Mouse (Mus musculus): ENCODE data around the gene Tdo2.

Tdo2 gene

GRCm38 (mm10) chr3:81976102-81976501 lies at the start of gene Tdo2:
Gene Tdo2 (minus strand): TSS chr3:81976202.
- no peak for ATAC-seq (ENCODE audit: insufficient number of reproducible peaks, low FRiP score, low TSS enrichment)

- no peak for ATAC-seq (ENCODE audit: insufficient number of reproducible peaks, low FRiP score, low TSS enrichment)
These were observed 47.1 kb upstream of the Tdo2 start for GRCm38 (mm10) chr3:82023065-82023464.

GRCm38 (mm10) chr3:82022421-82022920 lies 46.5 kb upstream of the Tdo2 start:
- ATAC-seq (ENCODE audit: insufficient number of reproducible peaks, low FRiP score, low TSS enrichment): no peak

- ATAC-seq (ENCODE audit: insufficient number of reproducible peaks, low FRiP score, low TSS enrichment): no peak
These were observed 38.2 kb upstream of the Tdo2 start for GRCm38 (mm10) chr3:82014148-82014703.

- ATAC-seq (ENCODE audit: insufficient number of reproducible peaks, low FRiP score, low TSS enrichment): no peak
These were observed 31.0 kb upstream of the Tdo2 start for GRCm38 (mm10) chr3:82007002-82007401.

- ATAC-seq (ENCODE audit: insufficient number of reproducible peaks, low FRiP score, low TSS enrichment): peak; percentile 58
These were observed 20.0 kb upstream of the Tdo2 start for GRCm38 (mm10) chr3:81995988-81996387.

GRCm38 (mm10) chr3:81995371-81995770 lies 19.4 kb upstream of the Tdo2 start:
- no peak for ATAC-seq (ENCODE audit: insufficient number of reproducible peaks, low FRiP score, low TSS enrichment)

GRCm38 (mm10) chr3:81990531-81990930 lies 14.5 kb upstream of the Tdo2 start:
- no peak for ATAC-seq (ENCODE audit: insufficient number of reproducible peaks, low FRiP score, low TSS enrichment)

GRCm38 (mm10) chr3:81989692-81990141 lies 13.7 kb upstream of the Tdo2 start:
- ATAC-seq (ENCODE audit: insufficient number of reproducible peaks, low FRiP score, low TSS enrichment): no peak

- no peak for ATAC-seq (ENCODE audit: insufficient number of reproducible peaks, low FRiP score, low TSS enrichment)
These were observed 11.6 kb upstream of the Tdo2 start for GRCm38 (mm10) chr3:81987628-81988027.

- no peak for ATAC-seq (ENCODE audit: insufficient number of reproducible peaks, low FRiP score, low TSS enrichment)
These were observed 10.1 kb upstream of the Tdo2 start for GRCm38 (mm10) chr3:81986103-81986502.

- no peak for ATAC-seq (ENCODE audit: insufficient number of reproducible peaks, low FRiP score, low TSS enrichment)
These were observed 9.1 kb upstream of the Tdo2 start for GRCm38 (mm10) chr3:81985100-81985499.

- no peak for ATAC-seq (ENCODE audit: insufficient number of reproducible peaks, low FRiP score, low TSS enrichment)
These were observed 7.3 kb upstream of the Tdo2 start for GRCm38 (mm10) chr3:81983120-81983895.

GRCm38 (mm10) chr3:81981990-81982389 lies 6.0 kb upstream of the Tdo2 start, which contains the start of gene Asic5:
Gene Asic5 (plus strand): TSS chr3:81982290.
- no peak for ATAC-seq (ENCODE audit: insufficient number of reproducible peaks, low FRiP score, low TSS enrichment)

- no peak for ATAC-seq (ENCODE audit: insufficient number of reproducible peaks, low FRiP score, low TSS enrichment)
These were observed 5.6 kb upstream of the Tdo2 start for GRCm38 (mm10) chr3:81981576-81981975.

GRCm38 (mm10) chr3:81975607-81976006 lies 395 bp downstream of the Tdo2 start:
- no peak for ATAC-seq (ENCODE audit: insufficient number of reproducible peaks, low FRiP score, low TSS enrichment)

GRCm38 (mm10) chr3:81964596-81964995 lies 11.4 kb downstream of the Tdo2 start:
- ATAC-seq (ENCODE audit: insufficient number of reproducible peaks, low FRiP score, low TSS enrichment): peak; percentile 92

- ATAC-seq (ENCODE audit: insufficient number of reproducible peaks, low FRiP score, low TSS enrichment): peak; percentile 49
These were observed 12.2 kb downstream of the Tdo2 start for GRCm38 (mm10) chr3:81963768-81964167.

- ATAC-seq (ENCODE audit: insufficient number of reproducible peaks, low FRiP score, low TSS enrichment): no peak
These were observed 14.7 kb downstream of the Tdo2 start for GRCm38 (mm10) chr3:81961336-81961735.

GRCm38 (mm10) chr3:81957484-81957883 lies 18.5 kb downstream of the Tdo2 start:
- ATAC-seq (ENCODE audit: insufficient number of reproducible peaks, low FRiP score, low TSS enrichment): no peak

GRCm38 (mm10) chr3:81951785-81952184 lies 24.2 kb downstream of the Tdo2 start:
- no peak for ATAC-seq (ENCODE audit: insufficient number of reproducible peaks, low FRiP score, low TSS enrichment)

- ATAC-seq (ENCODE audit: insufficient number of reproducible peaks, low FRiP score, low TSS enrichment): no peak
These were observed 27.0 kb downstream of the Tdo2 start for GRCm38 (mm10) chr3:81949048-81949447.

Measured in cerebellum, adult (tissue).